Mouse (Mus musculus): ENCODE data around the gene Ociad1. TPM values are rescaled to one million over a fixed set of nuclear protein-coding genes. Genes with fewer than 3 reads are reported as not detected.

Gene Ociad1
- polyA plus RNA-seq, 1 experiment from 2014 or later: 290 TPM

- no peak for ATAC-seq
- TF ChIP-seq CTCF (IDR thresholded peaks at IDR 0.05): no peak
- ChIA-PET POLR2A (interaction anchor here (0.9 kb wide), 1 partner anchor 267 kb away, joined by 3 read pairs; no protein-coding TSS in a partner anchor), CTCF (no interaction called here)
- H3K27me3 ChIP-seq: no peaks in the 10 kb centered on the region
- in situ Hi-C loops (cut with MboI; ENCODE audit: low pct_unique_long_range_greater_than_20kb): loop anchor here (25.0 kb wide), 1 partner anchor 1119 kb away; no protein-coding TSS in a partner anchor
- no peak for DNase-seq (ENCODE audit: low read depth, low spot score)
These were observed 38.4 kb downstream of the Ociad1 start for GRCm38 (mm10) chr5:73331002-73331401.

- no peak for DNase-seq (ENCODE audit: low read depth, low spot score)
- no peak for TF ChIP-seq CTCF (IDR thresholded peaks at IDR 0.05)
- no peaks in the 10 kb centered on the region for H3K27me3 ChIP-seq
- POLR2A ChIA-PET: interaction anchor here (0.8 kb wide), 1 partner anchor 12 kb away, joined by 3 read pairs; no protein-coding TSS in a partner anchor
- CTCF ChIA-PET: interaction anchor here (0.7 kb wide), 1 partner anchor 46 kb away, joined by 3 read pairs; no protein-coding TSS in a partner anchor
- in situ Hi-C loops (cut with MboI; ENCODE audit: low pct_unique_long_range_greater_than_20kb): loop anchor here (25.0 kb wide), 1 partner anchor 1124 kb away; no protein-coding TSS in a partner anchor
- no peak for ATAC-seq
These were observed 43.9 kb downstream of the Ociad1 start for GRCm38 (mm10) chr5:73336448-73336847.

- H3K27me3 ChIP-seq: no peaks in the 10 kb centered on the region
- in situ Hi-C loops (cut with MboI; ENCODE audit: low pct_unique_long_range_greater_than_20kb): loop anchor here (25.0 kb wide), 1 partner anchor 1126 kb away; no protein-coding TSS in a partner anchor
- DNase-seq (ENCODE audit: low read depth, low spot score) (no peak), ATAC-seq (no peak)
- ChIA-PET CTCF (interaction anchor here (0.9 to 1.4 kb wide), 2 partner anchors 12 to 44 kb away, joined by 3 to 5 read pairs; no protein-coding TSS in a partner anchor), POLR2A (interaction anchor here (1.2 kb wide), 1 partner anchor 12 kb away, joined by 3 read pairs; no protein-coding TSS in a partner anchor)
- TF ChIP-seq CTCF (IDR thresholded peaks at IDR 0.05): no peak
These were observed 45.6 kb downstream of the Ociad1 start for GRCm38 (mm10) chr5:73337961-73338831.

GRCm38 (mm10) chr5:73338832-73339163 lies 46.2 kb downstream of the Ociad1 start:
- ATAC-seq: no peak
- POLR2A ChIA-PET: interaction anchor here (0.6 to 1.2 kb wide), 2 partner anchors 13 to 84 kb away, joined by 3 to 7 read pairs; no protein-coding TSS in a partner anchor
- CTCF ChIA-PET: interaction anchor here (0.9 kb wide), 1 partner anchor 44 kb away, joined by 3 read pairs; no protein-coding TSS in a partner anchor
- in situ Hi-C loops (cut with MboI; ENCODE audit: low pct_unique_long_range_greater_than_20kb): loop anchor here (25.0 kb wide), 1 partner anchor 1126 kb away; no protein-coding TSS in a partner anchor
- DNase-seq (ENCODE audit: low read depth, low spot score): no peak
- TF ChIP-seq CTCF (IDR thresholded peaks at IDR 0.05): no peak
- H3K27me3 ChIP-seq: no peaks in the 10 kb centered on the region

GRCm38 (mm10) chr5:73339779-73340722 lies 47.5 kb downstream of the Ociad1 start:
- no peaks in the 10 kb centered on the region for H3K27me3 ChIP-seq
- ATAC-seq: no peak
- in situ Hi-C loops (cut with MboI; ENCODE audit: low pct_unique_long_range_greater_than_20kb): loop anchor here (25.0 kb wide), 1 partner anchor 1128 kb away; no protein-coding TSS in a partner anchor
- no peak for DNase-seq (ENCODE audit: low read depth, low spot score)
- CTCF ChIA-PET: interaction anchor here (1.0 to 1.9 kb wide), 4 partner anchors 10 to 42 kb away, joined by 3 to 4 read pairs (median 3); no protein-coding TSS in a partner anchor
- TF ChIP-seq CTCF (IDR thresholded peaks at IDR 0.05): no peak
- POLR2A ChIA-PET: no interaction called here

- no peak for ATAC-seq
- no peak for DNase-seq (ENCODE audit: low read depth, low spot score)
These were observed 48.2 kb downstream of the Ociad1 start, which contains the start of gene Ociad2 for GRCm38 (mm10) chr5:73340723-73341235. Gene Ociad2, minus strand, starts transcription at chr5:73341028.

GRCm38 (mm10) chr5:73342701-73343355 lies 50.2 kb downstream of the Ociad1 start:
- CTCF ChIA-PET: interaction anchor here (0.9 to 1.0 kb wide), 2 partner anchors 15 to 17 kb away, joined by 3 to 4 read pairs; no protein-coding TSS in a partner anchor
- in situ Hi-C loops (cut with MboI; ENCODE audit: low pct_unique_long_range_greater_than_20kb): loop anchor here (25.0 kb wide), 1 partner anchor 1131 kb away; no protein-coding TSS in a partner anchor
- POLR2A ChIA-PET: interaction anchor here (1.3 kb wide), 1 partner anchor 50 kb away, joined by 5 read pairs; the partner anchor contains the start of gene Ociad1
- no peak for ATAC-seq
- no peak for TF ChIP-seq CTCF (IDR thresholded peaks at IDR 0.05)
- DNase-seq (ENCODE audit: low read depth, low spot score): peak; percentile 37
- H3K27me3 ChIP-seq: no peaks in the 10 kb centered on the region

More at GRCm38 (mm10) chr5:73340723-73341235, 48.2 kb downstream of the Ociad1 start, which contains the start of gene Ociad2:
- H3K27me3 ChIP-seq: no peaks in the 10 kb centered on the region
- CTCF ChIA-PET: interaction anchor here (1.0 to 1.9 kb wide), 4 partner anchors 10 to 42 kb away, joined by 3 to 4 read pairs (median 3); no protein-coding TSS in a partner anchor
- TF ChIP-seq CTCF (IDR thresholded peaks at IDR 0.05): no peak
- POLR2A ChIA-PET: interaction anchor here (1.0 kb wide), 1 partner anchor 19 kb away, joined by 3 read pairs; no protein-coding TSS in a partner anchor
- in situ Hi-C loops (cut with MboI; ENCODE audit: low pct_unique_long_range_greater_than_20kb): loop anchor here (25.0 kb wide), 1 partner anchor 1128 kb away; no protein-coding TSS in a partner anchor

GRCm38 (mm10) chr5:73344310-73344709 lies 51.7 kb downstream of the Ociad1 start:
- ATAC-seq (peak; percentile 83), DNase-seq (ENCODE audit: low read depth, low spot score) (peak; percentile 97)
- CTCF ChIA-PET: no interaction called here
- no peaks in the 10 kb centered on the region for H3K27me3 ChIP-seq
- in situ Hi-C loops (cut with MboI; ENCODE audit: low pct_unique_long_range_greater_than_20kb): loop anchor here (25.0 kb wide), 1 partner anchor 1132 kb away; no protein-coding TSS in a partner anchor
- no peak for TF ChIP-seq CTCF (IDR thresholded peaks at IDR 0.05)
- POLR2A ChIA-PET: interaction anchor here (0.6 kb wide), 1 partner anchor 78 kb away, joined by 3 read pairs; no protein-coding TSS in a partner anchor
